9 mouse cellular contexts compared by ENCODE assay signal in the genomic region with DNA sequence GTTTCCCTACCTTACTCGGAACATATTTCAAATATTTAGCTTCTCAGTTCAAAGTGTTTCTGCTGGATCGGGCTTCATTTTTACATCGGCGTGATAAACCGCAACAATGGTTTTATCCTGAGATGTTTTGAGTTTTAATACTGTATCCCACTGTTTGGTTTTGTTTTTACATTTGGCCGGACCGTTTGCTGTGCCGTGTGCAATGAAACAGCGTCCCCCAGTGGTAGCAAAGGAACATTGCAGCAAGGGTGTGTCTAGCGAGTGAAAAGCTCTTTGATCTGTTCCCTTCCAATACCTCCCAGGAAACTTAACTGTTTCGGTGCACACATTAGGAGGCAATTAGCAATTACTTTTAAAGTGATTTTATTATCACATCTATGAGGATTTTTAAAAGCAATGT.
DNase-seq lines count a peak whose midpoint lies in the region; ATAC-seq lines count a peak whose summit lies in the region.
"Had no signal": no experiment of that assay in that cellular context is flagged by ENCODE, and none has a peak within 500 bp of the region (broad histone marks: within the 10 kb centered on the region; RNA-seq: fewer than 3 reads in every experiment).

No protein-coding gene starts in this region.

- H3K27me3 ChIP-seq in forebrain, embryonic 11.5 days (ENCODE audit: control insufficient read depth, insufficient read depth, low read length), result no peaks in the 10 kb centered on the region
- no peaks in the 10 kb centered on the region for H3K27me3 ChIP-seq in neural tube, embryonic 14.5 days (ENCODE audit: control insufficient read depth, insufficient read depth, low read length)
- H3K27me3 ChIP-seq: liver, embryonic 15.5 days had no signal

- no peak overlapping the region for H3K4me3 ChIP-seq in forebrain, embryonic 11.5 days (ENCODE audit: low read depth, low read length)
- H3K4me3 ChIP-seq in neural tube, embryonic 14.5 days (ENCODE audit: low read depth, low read length), result no peak overlapping the region
- H3K4me3 ChIP-seq: liver, embryonic 15.5 days had no signal

- H3K36me3 ChIP-seq in forebrain, embryonic 11.5 days (ENCODE audit: control insufficient read depth, insufficient read depth, low read length), result no peaks in the 10 kb centered on the region
- no peaks in the 10 kb centered on the region for H3K36me3 ChIP-seq in neural tube, embryonic 14.5 days (ENCODE audit: control insufficient read depth, insufficient read depth, low read length)
- H3K36me3 ChIP-seq: liver, embryonic 15.5 days had no signal

- H3K4me2 ChIP-seq in forebrain, embryonic 11.5 days (ENCODE audit: low read depth, low read length, severe bottlenecking), result no peak overlapping the region
- no peak overlapping the region for H3K4me2 ChIP-seq in neural tube, embryonic 14.5 days (ENCODE audit: low read depth, low read length)
- H3K4me2 ChIP-seq: liver, embryonic 15.5 days had no signal

- peaks cover 4% of the 10 kb centered on the region for H3K4me1 ChIP-seq in forebrain, embryonic 11.5 days (replicated peaks; ENCODE audit: control insufficient read depth, insufficient read depth, low read length)
- H3K4me1 ChIP-seq in neural tube, embryonic 14.5 days (ENCODE audit: control insufficient read depth, insufficient read depth, low read length), result peaks cover 6% of the 10 kb centered on the region; the same call in 1 of the 2 replicates
- H3K4me1 ChIP-seq: liver, embryonic 15.5 days had no signal

- no peak overlapping the region for H3K27ac ChIP-seq in forebrain, embryonic 11.5 days (ENCODE audit: low read depth, low read length)
- no peak overlapping the region; the same call in 1 of the 2 replicates for H3K27ac ChIP-seq in neural tube, embryonic 14.5 days (ENCODE audit: low read depth, low read length)
- H3K27ac ChIP-seq: liver, embryonic 15.5 days had no signal

- WGBS in forebrain, embryonic 11.5 days, result 42% methylated on average over 11 of the region's 11 CpGs
- WGBS in neural tube, embryonic 14.5 days, result 30% methylated on average over 11 of the region's 11 CpGs

- DNase-seq in cerebellum, adult 8-10 months, result peak; percentile 11
- DNase-seq in cerebellum, adult 11-12 months, result no peak
- DNase-seq in right cerebral cortex, postnatal 10 days (ENCODE audit: low spot score in 2 of 2), result peak; percentile 41 to 60
- no peak for DNase-seq in right cerebral cortex, postnatal 4 days
- peak; percentile 69 for DNase-seq in forebrain, embryonic 11.5 days (ENCODE audit: low spot score)
- peak; percentile 36 for DNase-seq in kidney, postnatal 10 days
- no peak for DNase-seq in natural killer cell, adult 2 months (ENCODE audit: low spot score in 2 of 2)

- H3K9ac ChIP-seq in forebrain, embryonic 11.5 days (ENCODE audit: low read length), result no peak overlapping the region
- H3K9ac ChIP-seq in neural tube, embryonic 14.5 days (replicated peaks; ENCODE audit: low read depth, low read length), result no peak overlapping the region
- H3K9ac ChIP-seq: liver, embryonic 15.5 days had no signal

- H3K9me3 ChIP-seq in forebrain, embryonic 11.5 days (ENCODE audit: control insufficient read depth, low read length), result no peaks in the 10 kb centered on the region
- no peaks in the 10 kb centered on the region for H3K9me3 ChIP-seq in neural tube, embryonic 14.5 days (ENCODE audit: control insufficient read depth, low read length)
- H3K9me3 ChIP-seq: liver, embryonic 15.5 days had no signal

- ATAC-seq in forebrain, embryonic 11.5 days (replicated peaks; ENCODE audit: low FRiP score), result peak; percentile 57
- peak; percentile 56; the same call in 1 of the 2 replicates for ATAC-seq in neural tube, embryonic 14.5 days (ENCODE audit: low read depth)

Comparison
In these comparisons a context has a peak if more than half of its experiments do, and no peak if none do; other contexts are left out.
1. DNase-seq: peak in cerebellum, adult 8-10 months (single experiment), right cerebral cortex, postnatal 10 days (2 of 2), forebrain, embryonic 11.5 days (single experiment) and kidney, postnatal 10 days (single experiment); none in cerebellum, adult 11-12 months (single experiment), right cerebral cortex, postnatal 4 days (single experiment) and natural killer cell, adult 2 months (0 of 2).